Mouse (Mus musculus): ENCODE measurements around the gene Hnf4a. TPM values are rescaled to one million over a fixed set of nuclear protein-coding genes. Genes with fewer than 3 reads are reported as not detected.
A peak's percentile ranks its signal among the peaks of the same experiment; 100 is the strongest.

The Hnf4a gene
- polyA plus RNA-seq, 1 experiment = 354 TPM

DNA sequence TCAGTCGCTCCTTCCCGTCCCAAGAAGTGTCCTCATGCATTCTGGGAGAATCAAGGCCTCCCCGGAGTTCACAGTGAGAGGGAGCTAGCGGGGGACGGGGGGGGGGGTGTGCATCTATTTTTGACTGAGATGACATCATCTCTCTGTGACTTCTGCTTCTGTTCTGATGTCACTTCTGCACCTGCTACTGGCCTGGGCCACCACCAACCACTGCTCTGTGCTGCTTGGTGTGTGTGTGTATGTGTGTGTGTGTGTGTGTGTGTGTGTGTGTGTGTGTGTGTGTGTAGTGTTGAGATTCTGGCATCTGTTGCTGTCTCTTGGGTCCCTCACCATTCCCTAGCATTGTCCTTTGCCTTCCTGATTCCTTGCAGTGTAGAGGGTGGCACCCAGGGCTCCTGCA is 80.9 kb downstream of the Hnf4a start:
- no peaks in the 10 kb centered on the region for H3K27me3 ChIP-seq (replicated peaks; ENCODE audit: control insufficient read depth, insufficient read depth, low read length)
- TF ChIP-seq CTCF (conservative IDR thresholded peaks at IDR 0.05; ENCODE audit: insufficient read depth, insufficient read length, low read depth, low read length) = no peak
- no peak for TF ChIP-seq POLR2A (IDR thresholded peaks at IDR 0.05; ENCODE audit: low read depth, low read length)
- no peak for DNase-seq
- no peak overlapping the region for H3K4me3 ChIP-seq (ENCODE audit: insufficient read depth, low read depth, low read length)
- H3K36me3 ChIP-seq (ENCODE audit: control insufficient read depth, insufficient read depth, low read length) = no peaks in the 10 kb centered on the region
- H3K4me1 ChIP-seq (ENCODE audit: control insufficient read depth, insufficient read depth, low read length) = no peaks in the 10 kb centered on the region
- no peak overlapping the region for H3K27ac ChIP-seq (ENCODE audit: insufficient read depth, low read depth, low read length)
- WGBS = 74% methylated on average over 5 of the region's 5 CpGs

DNA sequence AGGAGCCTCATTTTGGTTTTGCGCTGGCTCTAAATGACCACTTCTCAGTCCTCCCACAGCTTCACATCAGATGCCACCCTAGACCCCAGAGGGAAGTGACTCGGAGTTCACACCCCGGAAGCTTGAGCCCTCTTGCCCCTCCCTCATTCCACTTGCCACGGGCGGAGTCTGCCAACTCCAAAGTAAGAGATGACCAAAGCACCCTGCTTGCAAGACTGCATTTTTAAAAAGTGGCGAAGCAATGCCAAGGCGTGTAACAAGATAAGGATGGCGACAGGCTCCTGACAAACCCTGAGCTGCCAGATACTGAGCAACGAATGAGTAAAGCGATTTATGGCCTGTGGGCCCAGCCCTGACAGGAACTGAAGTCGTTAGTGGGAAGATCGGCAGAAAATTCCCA is 83.6 kb downstream of the Hnf4a start:
- whole genome bisulfite sequencing = 58% methylated on average over 12 of the region's 12 CpGs
- Histone ChIP-seq H3K27me3 (replicated peaks; ENCODE audit: control insufficient read depth, insufficient read depth, low read length) (no peaks in the 10 kb centered on the region), H3K27ac (ENCODE audit: insufficient read depth, low read depth, low read length) (no peak overlapping the region), H3K36me3 (ENCODE audit: control insufficient read depth, insufficient read depth, low read length) (no peaks in the 10 kb centered on the region), H3K4me1 (ENCODE audit: control insufficient read depth, insufficient read depth, low read length) (peaks cover 12% of the 10 kb centered on the region; the same call in 1 of the 2 replicates), H3K4me3 (ENCODE audit: insufficient read depth, low read depth, low read length) (no peak overlapping the region)
- TF ChIP-seq POLR2A (IDR thresholded peaks at IDR 0.05; ENCODE audit: low read depth, low read length) (no peak), CTCF (conservative IDR thresholded peaks at IDR 0.05; ENCODE audit: insufficient read depth, insufficient read length, low read depth, low read length) (no peak)
- DNase-seq = no peak

DNA sequence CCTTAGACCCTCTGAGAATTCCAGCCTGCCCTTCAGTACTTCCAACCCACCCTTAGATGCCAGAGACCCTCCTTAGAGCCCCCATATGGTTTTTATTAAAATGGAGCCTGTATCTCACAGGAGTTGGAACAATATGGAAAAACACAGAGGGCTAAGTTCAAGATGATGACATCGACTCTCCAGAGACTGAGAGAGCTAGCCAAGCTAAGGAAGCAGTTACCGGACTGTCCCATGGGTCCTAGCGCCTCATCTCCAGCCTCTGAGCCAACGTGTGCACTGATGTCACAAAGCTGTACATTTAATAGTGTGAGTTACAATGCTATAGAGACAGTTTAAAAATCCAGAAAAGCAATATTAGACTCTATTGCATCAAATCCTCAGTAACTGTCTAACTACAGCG is 84.4 kb downstream of the Hnf4a start:
- no peak for DNase-seq
- WGBS = 73% methylated on average over 5 of the region's 5 CpGs
- peaks cover 19% of the 10 kb centered on the region; the same call in 1 of the 2 replicates for H3K4me1 ChIP-seq (ENCODE audit: control insufficient read depth, insufficient read depth, low read length)
- TF ChIP-seq POLR2A (IDR thresholded peaks at IDR 0.05; ENCODE audit: low read depth, low read length) (no peak), CTCF (conservative IDR thresholded peaks at IDR 0.05; ENCODE audit: insufficient read depth, insufficient read length, low read depth, low read length) (no peak)
- H3K27ac ChIP-seq (ENCODE audit: insufficient read depth, low read depth, low read length) = no peak overlapping the region
- H3K36me3 ChIP-seq (ENCODE audit: control insufficient read depth, insufficient read depth, low read length) = no peaks in the 10 kb centered on the region
- H3K27me3 ChIP-seq (replicated peaks; ENCODE audit: control insufficient read depth, insufficient read depth, low read length) = no peaks in the 10 kb centered on the region
- no peak overlapping the region for H3K4me3 ChIP-seq (ENCODE audit: insufficient read depth, low read depth, low read length)

DNA sequence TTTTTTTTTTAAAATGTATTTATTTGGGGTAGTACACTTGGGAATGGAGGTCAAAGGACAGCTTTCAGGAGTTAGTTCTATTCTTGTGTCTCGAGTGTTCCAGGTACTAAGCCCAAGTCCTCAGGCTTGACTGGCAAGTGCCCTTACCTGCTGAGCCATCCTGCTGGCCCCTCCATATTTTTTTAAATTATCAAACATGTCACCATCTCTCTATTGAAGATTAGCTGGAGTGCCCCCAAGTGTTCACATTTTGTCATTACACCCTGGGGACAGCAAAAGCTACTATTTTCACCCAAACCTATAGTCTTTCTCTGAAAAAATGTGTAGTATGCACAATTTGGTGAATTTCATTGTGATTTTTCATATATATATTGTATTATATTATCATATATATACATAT is 85.5 kb downstream of the Hnf4a start:
- 61% methylated on average over 1 of the region's 1 CpGs for WGBS

DNA sequence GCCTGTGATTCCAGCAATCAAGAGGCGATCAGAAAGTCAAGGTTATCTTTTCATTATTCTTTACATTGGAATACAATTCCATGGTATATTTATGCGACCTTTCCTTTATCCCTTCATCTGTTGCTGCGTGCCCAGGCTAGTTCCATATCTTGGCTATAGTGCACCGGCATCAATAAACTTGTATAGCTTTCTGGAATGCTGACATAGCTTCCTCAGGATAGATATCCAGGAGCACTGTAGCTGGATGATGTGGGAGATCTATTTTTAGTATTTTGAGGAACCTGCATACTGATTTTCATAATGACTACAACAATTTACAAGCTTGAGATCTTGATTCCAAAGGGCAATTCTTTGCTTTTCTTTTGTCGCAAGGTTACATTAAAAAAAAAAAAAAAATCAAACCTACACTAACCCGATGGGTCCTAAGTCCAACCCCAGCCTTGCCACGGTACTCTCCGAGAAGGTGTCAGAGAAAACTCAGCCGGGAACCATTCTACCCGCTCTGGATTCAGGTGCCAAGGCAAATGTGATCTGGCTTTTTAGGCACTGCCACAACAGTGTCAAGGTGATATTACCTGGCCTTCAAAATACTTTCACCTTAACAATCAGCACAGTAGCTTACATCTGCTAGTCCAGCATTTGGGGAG is 87.2 kb downstream of the Hnf4a start:
- 75% methylated on average over 10 of the region's 10 CpGs for WGBS
- H3K27me3 ChIP-seq (replicated peaks; ENCODE audit: control insufficient read depth, insufficient read depth, low read length) = no peaks in the 10 kb centered on the region
- peak; percentile 69 for DNase-seq
- H3K4me3 ChIP-seq (ENCODE audit: insufficient read depth, low read depth, low read length) = no peak overlapping the region
- no peak for TF ChIP-seq POLR2A (IDR thresholded peaks at IDR 0.05; ENCODE audit: low read depth, low read length)
- no peak for TF ChIP-seq CTCF (conservative IDR thresholded peaks at IDR 0.05; ENCODE audit: insufficient read depth, insufficient read length, low read depth, low read length)
- no peaks in the 10 kb centered on the region for H3K36me3 ChIP-seq (ENCODE audit: control insufficient read depth, insufficient read depth, low read length)
- H3K27ac ChIP-seq (ENCODE audit: insufficient read depth, low read depth, low read length) = peak overlapping the region; percentile 61; the same call in 1 of the 2 replicates
- H3K4me1 ChIP-seq (ENCODE audit: control insufficient read depth, insufficient read depth, low read length) = peaks cover 30% of the 10 kb centered on the region

More for the DNA sequence above, 85.5 kb downstream of the Hnf4a start:
- Histone ChIP-seq H3K27me3 (replicated peaks; ENCODE audit: control insufficient read depth, insufficient read depth, low read length) (no peaks in the 10 kb centered on the region), H3K4me1 (ENCODE audit: control insufficient read depth, insufficient read depth, low read length) (peaks cover 27% of the 10 kb centered on the region), H3K36me3 (ENCODE audit: control insufficient read depth, insufficient read depth, low read length) (no peaks in the 10 kb centered on the region), H3K27ac (ENCODE audit: insufficient read depth, low read depth, low read length) (no peak overlapping the region), H3K4me3 (ENCODE audit: insufficient read depth, low read depth, low read length) (no peak overlapping the region)
- DNase-seq = peak; percentile 47
- no peak for TF ChIP-seq POLR2A (IDR thresholded peaks at IDR 0.05; ENCODE audit: low read depth, low read length)
- no peak for TF ChIP-seq CTCF (conservative IDR thresholded peaks at IDR 0.05; ENCODE audit: insufficient read depth, insufficient read length, low read depth, low read length)

DNA sequence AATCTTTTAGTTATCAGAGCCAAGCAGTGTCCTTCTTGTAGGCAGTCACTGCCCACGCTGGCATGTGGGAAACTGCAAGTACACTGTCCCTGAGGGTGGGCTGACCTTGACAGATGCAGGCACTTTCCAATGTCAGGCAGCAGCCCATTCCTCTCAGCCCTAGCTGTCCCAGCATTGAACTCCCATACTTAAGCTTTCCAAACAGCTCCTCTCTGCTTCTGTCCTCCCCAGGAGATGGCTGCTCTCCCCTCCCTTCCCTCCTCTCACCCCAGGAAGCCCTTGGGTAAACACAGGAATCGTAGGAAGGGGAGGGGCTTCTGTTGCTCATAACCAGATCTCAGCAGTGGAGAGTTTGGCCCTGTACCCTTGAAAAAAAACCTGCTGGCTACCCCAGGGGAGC is 88.5 kb downstream of the Hnf4a start:
- peak; percentile 74 for DNase-seq
- no peak for TF ChIP-seq POLR2A (IDR thresholded peaks at IDR 0.05; ENCODE audit: low read depth, low read length)
- TF ChIP-seq CTCF (conservative IDR thresholded peaks at IDR 0.05; ENCODE audit: insufficient read depth, insufficient read length, low read depth, low read length) = no peak
- peak overlapping the region; percentile 89 for H3K27ac ChIP-seq (ENCODE audit: insufficient read depth, low read depth, low read length)
- peaks cover 30% of the 10 kb centered on the region for H3K4me1 ChIP-seq (ENCODE audit: control insufficient read depth, insufficient read depth, low read length)
- H3K4me3 ChIP-seq (ENCODE audit: insufficient read depth, low read depth, low read length) = no peak overlapping the region
- no peaks in the 10 kb centered on the region for H3K27me3 ChIP-seq (replicated peaks; ENCODE audit: control insufficient read depth, insufficient read depth, low read length)
- WGBS = 21% methylated on average over 2 of the region's 2 CpGs
- no peaks in the 10 kb centered on the region for H3K36me3 ChIP-seq (ENCODE audit: control insufficient read depth, insufficient read depth, low read length)

DNA sequence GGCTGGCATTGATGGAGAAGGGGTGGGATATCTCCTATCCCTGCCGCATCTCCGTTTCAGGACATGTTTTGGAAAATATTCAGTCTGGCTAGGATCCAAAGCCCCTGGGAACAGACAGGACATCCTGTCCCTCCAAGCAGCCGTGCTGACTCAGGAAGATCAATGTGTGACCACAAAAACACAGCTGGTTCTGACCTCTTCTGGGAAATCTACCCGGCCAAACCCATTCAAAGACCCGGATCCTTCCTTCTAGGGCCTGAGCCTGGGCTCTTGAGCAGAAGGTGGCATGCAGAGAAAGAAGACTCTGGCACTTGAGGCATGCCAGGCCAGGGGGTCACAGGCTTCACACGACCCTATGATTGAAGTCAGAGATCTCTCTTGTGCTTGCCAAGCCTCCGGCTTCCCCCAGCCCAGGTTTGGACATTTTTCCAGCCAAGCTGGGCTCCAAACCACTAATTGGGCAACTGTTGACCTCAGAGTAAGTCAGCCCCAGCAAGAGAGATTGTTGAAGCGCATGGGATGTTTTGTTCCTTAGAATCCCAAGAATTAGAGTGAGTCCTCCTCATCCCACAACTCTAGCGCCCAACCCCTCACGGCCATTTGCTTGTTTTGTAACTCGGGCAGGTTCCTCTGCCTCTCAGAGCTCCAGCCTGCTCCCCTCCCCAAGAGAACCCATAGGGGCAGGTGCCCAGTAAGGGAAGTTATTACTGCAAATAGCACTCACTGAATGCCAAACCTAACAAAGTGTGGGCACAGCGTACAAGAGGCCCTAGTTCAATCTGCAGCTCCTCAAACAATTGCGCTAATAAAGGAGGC is 89.7 kb downstream of the Hnf4a start:
- Histone ChIP-seq H3K36me3 (ENCODE audit: control insufficient read depth, insufficient read depth, low read length) (no peaks in the 10 kb centered on the region), H3K27me3 (replicated peaks; ENCODE audit: control insufficient read depth, insufficient read depth, low read length) (no peaks in the 10 kb centered on the region), H3K27ac (ENCODE audit: insufficient read depth, low read depth, low read length) (peak overlapping the region; percentile 89), H3K4me3 (ENCODE audit: insufficient read depth, low read depth, low read length) (no peak overlapping the region), H3K4me1 (ENCODE audit: control insufficient read depth, insufficient read depth, low read length) (peaks cover 30% of the 10 kb centered on the region)
- peak; percentile 95 for DNase-seq
- 40% methylated on average over 13 of the region's 13 CpGs for WGBS
- TF ChIP-seq POLR2A (IDR thresholded peaks at IDR 0.05; ENCODE audit: low read depth, low read length) = no peak
- no peak for TF ChIP-seq CTCF (conservative IDR thresholded peaks at IDR 0.05; ENCODE audit: insufficient read depth, insufficient read length, low read depth, low read length)

All from kidney, adult 2 months (tissue).